Mouse (Mus musculus): Measurements from ENCODE around the gene Mtus2. TPM values are rescaled to one million over a fixed set of nuclear protein-coding genes. Genes with fewer than 3 reads are reported as not detected.
"Not testable (repeated sequence)": the region's sequence is repeated elsewhere in the genome, so short reads cannot be mapped to it uniquely, and the experiment has no call there.

The Mtus2 gene
- polyA plus RNA-seq, 1 experiment from 2014 or later = 93.6 TPM

DNA sequence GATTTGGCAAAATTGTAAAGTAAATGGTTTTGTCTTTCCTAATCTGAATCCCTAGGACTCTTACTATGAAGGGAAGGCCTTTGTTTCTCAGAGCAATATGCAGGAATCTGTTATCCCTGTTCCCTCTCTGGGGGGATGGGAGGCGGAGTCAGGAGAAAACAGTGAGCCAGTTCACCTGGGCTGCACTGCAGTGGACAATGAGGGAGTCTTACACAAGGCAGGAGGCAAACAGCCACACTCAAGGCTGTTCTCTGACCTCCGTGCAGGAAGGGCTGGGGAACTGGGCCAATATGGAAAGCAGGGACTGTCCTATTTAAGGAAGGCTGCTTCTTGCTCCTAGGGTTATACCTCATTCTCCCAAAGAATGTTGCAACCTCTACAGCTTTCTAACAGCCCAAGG lies 5.4 kb upstream of the Mtus2 start:
- 47% methylated on average over 2 of the region's 2 CpGs for WGBS (ENCODE audit: insufficient replicate concordance)

DNA sequence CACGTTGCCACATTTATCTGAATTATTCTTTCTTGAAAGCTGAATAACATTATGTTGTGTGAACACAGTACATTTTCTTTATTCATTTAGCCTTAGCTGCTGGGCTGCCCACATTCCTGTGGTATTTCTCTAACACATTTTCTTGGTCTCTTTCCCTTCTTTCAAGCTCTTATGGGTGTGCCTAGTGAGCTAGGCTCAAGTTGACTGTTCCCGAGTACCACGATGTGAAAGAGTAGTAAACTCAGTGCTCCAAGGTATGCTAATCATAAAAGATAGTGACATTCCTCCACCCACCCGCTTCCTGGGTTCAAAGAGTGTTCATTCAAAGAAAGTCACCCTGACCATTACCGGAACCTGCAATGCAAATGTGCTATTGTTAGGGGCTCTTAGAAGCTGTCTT lies 3.9 kb upstream of the Mtus2 start:
- Histone ChIP-seq H3K27me3 (ENCODE audit: control insufficient read depth, insufficient read depth, low read length) (peaks cover 23% of the 10 kb centered on the region), H3K4me1 (ENCODE audit: control insufficient read depth, insufficient read depth, low read length) (peaks cover 12% of the 10 kb centered on the region; the same call in 1 of the 2 replicates)
- H3K9me3 ChIP-seq (replicated peaks; ENCODE audit: control insufficient read depth, low read length); H3K27ac ChIP-seq (ENCODE audit: low read depth, low read length); ATAC-seq (replicated peaks; ENCODE audit: insufficient number of reproducible peaks, low FRiP score, low TSS enrichment); H3K4me2 ChIP-seq; H3K9ac ChIP-seq (ENCODE audit: low read depth, low read length); H3K4me3 ChIP-seq (ENCODE audit: low read depth, low read length); H3K36me3 ChIP-seq (ENCODE audit: control insufficient read depth, insufficient read depth, low read length): not testable (repeated sequence)
- 78% methylated on average over 5 of the region's 5 CpGs for WGBS (ENCODE audit: insufficient replicate concordance)

More for the DNA sequence above, 5.4 kb upstream of the Mtus2 start:
- 0 out of 2 replicates have a peak, but pooled peaks cover 4% of the 10 kb centered on the region for H3K4me1 ChIP-seq (ENCODE audit: control insufficient read depth, insufficient read depth, low read length)
- ATAC-seq (replicated peaks; ENCODE audit: insufficient number of reproducible peaks, low FRiP score, low TSS enrichment) = no peak
- no peak overlapping the region for H3K9ac ChIP-seq (ENCODE audit: low read depth, low read length)
- H3K27me3 ChIP-seq (ENCODE audit: control insufficient read depth, insufficient read depth, low read length) = peaks cover 12% of the 10 kb centered on the region
- H3K9me3 ChIP-seq (replicated peaks; ENCODE audit: control insufficient read depth, low read length) = no peaks in the 10 kb centered on the region
- H3K27ac ChIP-seq (ENCODE audit: low read depth, low read length) = no peak overlapping the region
- H3K4me2 ChIP-seq = no peak overlapping the region
- no peak overlapping the region for H3K4me3 ChIP-seq (ENCODE audit: low read depth, low read length)
- no peaks in the 10 kb centered on the region for H3K36me3 ChIP-seq (ENCODE audit: control insufficient read depth, insufficient read depth, low read length)

DNA sequence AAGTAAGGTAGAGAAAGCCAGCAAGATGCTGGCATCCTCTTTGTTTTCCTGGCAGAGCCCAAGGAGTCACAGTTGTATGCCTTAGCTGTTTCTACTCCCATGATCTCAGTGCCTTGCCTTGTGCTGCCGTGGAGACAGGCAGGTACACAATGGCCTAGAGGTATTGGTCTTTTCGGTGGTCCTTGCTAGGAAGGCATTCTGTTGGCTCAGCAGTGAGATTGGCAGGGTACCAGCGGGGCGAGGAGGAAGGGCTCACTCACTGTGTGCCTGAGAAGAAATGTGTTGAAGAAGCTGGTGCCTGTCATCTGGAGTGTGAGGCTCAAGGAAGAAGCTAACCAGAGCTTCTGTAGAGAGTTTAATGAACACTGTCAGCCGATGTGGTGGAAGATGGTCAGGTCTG lies 1.4 kb upstream of the Mtus2 start:
- Histone ChIP-seq H3K9me3 (replicated peaks; ENCODE audit: control insufficient read depth, low read length) (no peaks in the 10 kb centered on the region), H3K4me1 (ENCODE audit: control insufficient read depth, insufficient read depth, low read length) (peaks cover 14% of the 10 kb centered on the region; the same call in 1 of the 2 replicates), H3K27me3 (ENCODE audit: control insufficient read depth, insufficient read depth, low read length) (peaks cover 31% of the 10 kb centered on the region), H3K36me3 (ENCODE audit: control insufficient read depth, insufficient read depth, low read length) (no peaks in the 10 kb centered on the region), H3K4me2 (no peak overlapping the region; the same call in 1 of the 2 replicates), H3K27ac (ENCODE audit: low read depth, low read length) (no peak overlapping the region), H3K9ac (ENCODE audit: low read depth, low read length) (no peak overlapping the region), H3K4me3 (ENCODE audit: low read depth, low read length) (no peak overlapping the region)
- ATAC-seq (replicated peaks; ENCODE audit: insufficient number of reproducible peaks, low FRiP score, low TSS enrichment) = no peak
- 31% methylated on average over 5 of the region's 5 CpGs for WGBS (ENCODE audit: insufficient replicate concordance)

DNA sequence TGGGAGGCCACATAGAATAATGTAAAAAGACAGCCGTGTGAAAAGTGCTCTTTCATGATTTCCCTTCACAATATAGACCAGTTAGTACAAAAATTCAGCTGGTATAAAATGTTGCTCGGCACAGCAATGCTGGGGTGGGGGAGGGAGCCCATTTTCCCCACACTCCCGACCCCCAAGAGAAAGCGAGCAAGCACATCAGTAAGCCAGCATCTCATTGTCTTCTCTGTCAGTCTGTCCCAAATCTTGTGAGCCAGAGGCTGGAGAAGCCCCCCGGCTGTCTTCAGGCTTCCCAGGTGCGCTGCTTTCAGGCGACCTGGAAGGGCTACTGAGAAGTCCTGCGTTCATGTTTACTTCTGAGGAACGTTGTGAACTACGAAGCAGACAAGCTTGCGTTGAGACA lies 699 bp upstream of the Mtus2 start:
- Histone ChIP-seq H3K27ac (ENCODE audit: low read depth, low read length) (no peak overlapping the region), H3K36me3 (ENCODE audit: control insufficient read depth, insufficient read depth, low read length) (no peaks in the 10 kb centered on the region), H3K4me1 (ENCODE audit: control insufficient read depth, insufficient read depth, low read length) (peaks cover 14% of the 10 kb centered on the region; the same call in 1 of the 2 replicates), H3K4me3 (ENCODE audit: low read depth, low read length) (peak overlapping the region; percentile 62), H3K27me3 (ENCODE audit: control insufficient read depth, insufficient read depth, low read length) (peaks cover 31% of the 10 kb centered on the region), H3K4me2 (peak overlapping the region; percentile 98), H3K9me3 (replicated peaks; ENCODE audit: control insufficient read depth, low read length) (no peaks in the 10 kb centered on the region), H3K9ac (ENCODE audit: low read depth, low read length) (no peak overlapping the region)
- 3% methylated on average over 11 of the region's 11 CpGs for WGBS (ENCODE audit: insufficient replicate concordance)
- no peak for ATAC-seq (replicated peaks; ENCODE audit: insufficient number of reproducible peaks, low FRiP score, low TSS enrichment)

DNA sequence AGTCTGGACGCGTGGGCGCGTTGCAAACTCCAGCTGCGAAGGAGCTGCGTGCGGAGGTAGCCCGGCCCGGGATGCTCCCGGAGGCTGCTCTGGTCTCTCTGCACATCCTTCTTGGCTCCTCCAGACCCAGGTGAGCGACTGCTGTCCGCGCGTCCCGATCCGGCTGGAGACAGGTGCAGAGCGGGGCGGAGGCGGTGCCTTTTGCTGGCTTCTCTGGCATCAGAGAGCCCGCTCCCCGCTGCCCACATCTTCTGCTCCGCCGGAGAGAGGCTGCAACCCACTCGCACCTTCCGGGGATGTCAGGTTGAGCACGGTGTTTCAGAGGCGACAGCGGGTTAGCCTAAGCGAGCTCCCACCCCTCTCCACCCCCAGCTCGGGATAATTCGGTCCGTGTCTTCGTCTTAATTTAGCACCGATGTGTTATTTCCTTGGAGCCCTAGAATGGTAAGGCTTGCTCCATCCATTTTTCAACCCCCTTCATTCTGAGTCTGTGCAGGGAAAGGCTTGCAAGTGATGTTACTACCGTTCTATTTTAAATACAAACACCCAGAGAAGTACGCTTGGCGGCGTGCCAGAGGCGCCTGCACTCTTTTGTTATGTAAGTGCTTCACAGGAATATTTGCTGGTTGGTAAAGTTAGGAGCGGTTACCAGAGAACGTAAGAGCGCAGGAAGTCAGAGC lies 612 bp downstream of the Mtus2 start:
- no peaks in the 10 kb centered on the region for H3K9me3 ChIP-seq (replicated peaks; ENCODE audit: control insufficient read depth, low read length)
- 1% methylated on average over 42 of the region's 42 CpGs for WGBS (ENCODE audit: insufficient replicate concordance)
- no peaks in the 10 kb centered on the region for H3K36me3 ChIP-seq (ENCODE audit: control insufficient read depth, insufficient read depth, low read length)
- ATAC-seq (replicated peaks; ENCODE audit: insufficient number of reproducible peaks, low FRiP score, low TSS enrichment) = peak; percentile 44; the same call in 1 of the 2 replicates
- peak overlapping the region; percentile 65 for H3K9ac ChIP-seq (ENCODE audit: low read depth, low read length)
- no peak overlapping the region for H3K27ac ChIP-seq (ENCODE audit: low read depth, low read length)
- H3K4me2 ChIP-seq = peak overlapping the region; percentile 98
- peaks cover 31% of the 10 kb centered on the region for H3K27me3 ChIP-seq (ENCODE audit: control insufficient read depth, insufficient read depth, low read length)
- peak overlapping the region; percentile 62 for H3K4me3 ChIP-seq (ENCODE audit: low read depth, low read length)
- peaks cover 14% of the 10 kb centered on the region; the same call in 1 of the 2 replicates for H3K4me1 ChIP-seq (ENCODE audit: control insufficient read depth, insufficient read depth, low read length)

DNA sequence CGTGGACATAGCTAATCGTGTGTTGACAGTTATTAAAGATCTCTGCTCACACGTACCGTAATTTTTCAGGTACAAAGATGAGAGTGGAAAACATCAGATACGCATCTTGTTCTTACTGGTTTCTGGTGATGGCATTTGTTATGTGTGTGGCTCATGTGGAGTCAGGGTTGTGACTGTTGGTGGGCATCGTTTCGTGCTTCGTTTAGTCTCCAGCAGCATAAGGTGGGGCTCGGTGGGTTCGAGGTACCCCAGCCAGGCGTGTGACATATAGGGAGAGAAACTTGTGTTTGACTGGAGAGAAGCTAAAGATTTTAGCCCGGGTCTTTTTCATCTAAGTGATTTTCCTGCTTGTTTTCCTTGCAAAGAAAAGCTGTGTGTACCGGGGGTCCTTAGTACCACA lies 1.4 kb downstream of the Mtus2 start:
- Histone ChIP-seq H3K27ac (ENCODE audit: low read depth, low read length) (no peak overlapping the region), H3K4me3 (ENCODE audit: low read depth, low read length) (no peak overlapping the region), H3K9me3 (replicated peaks; ENCODE audit: control insufficient read depth, low read length) (no peaks in the 10 kb centered on the region), H3K4me2 (peak overlapping the region; percentile 98; the same call in 1 of the 2 replicates), H3K36me3 (ENCODE audit: control insufficient read depth, insufficient read depth, low read length) (no peaks in the 10 kb centered on the region), H3K27me3 (ENCODE audit: control insufficient read depth, insufficient read depth, low read length) (peaks cover 31% of the 10 kb centered on the region), H3K9ac (ENCODE audit: low read depth, low read length) (no peak overlapping the region), H3K4me1 (ENCODE audit: control insufficient read depth, insufficient read depth, low read length) (peaks cover 14% of the 10 kb centered on the region; the same call in 1 of the 2 replicates)
- no peak for ATAC-seq (replicated peaks; ENCODE audit: insufficient number of reproducible peaks, low FRiP score, low TSS enrichment)
- 44% methylated on average over 13 of the region's 13 CpGs for WGBS (ENCODE audit: insufficient replicate concordance)

DNA sequence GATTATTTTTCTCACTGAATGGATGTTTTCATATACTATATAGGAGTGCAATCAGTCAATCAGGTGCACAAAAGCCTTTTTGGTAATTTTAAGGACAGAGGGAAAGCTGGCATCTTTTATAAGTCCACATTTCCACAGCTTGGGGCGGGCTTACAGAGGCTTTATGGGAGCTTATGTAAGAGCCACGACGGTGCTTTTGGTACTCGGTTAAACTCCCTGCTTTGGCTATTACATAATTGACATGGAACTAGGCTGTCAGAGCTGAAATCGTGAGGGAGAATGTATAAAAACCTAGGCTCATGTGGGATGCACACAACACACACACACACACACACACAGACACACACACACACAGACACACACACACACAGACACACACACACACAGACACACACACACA lies 2.0 kb downstream of the Mtus2 start:
- Histone ChIP-seq H3K27ac (ENCODE audit: low read depth, low read length) (no peak overlapping the region), H3K36me3 (ENCODE audit: control insufficient read depth, insufficient read depth, low read length) (no peaks in the 10 kb centered on the region), H3K4me2 (no peak overlapping the region), H3K9ac (ENCODE audit: low read depth, low read length) (no peak overlapping the region), H3K4me1 (ENCODE audit: control insufficient read depth, insufficient read depth, low read length) (peaks cover 14% of the 10 kb centered on the region; the same call in 1 of the 2 replicates), H3K9me3 (replicated peaks; ENCODE audit: control insufficient read depth, low read length) (no peaks in the 10 kb centered on the region), H3K4me3 (ENCODE audit: low read depth, low read length) (no peak overlapping the region), H3K27me3 (ENCODE audit: control insufficient read depth, insufficient read depth, low read length) (peaks cover 31% of the 10 kb centered on the region)
- no peak for ATAC-seq (replicated peaks; ENCODE audit: insufficient number of reproducible peaks, low FRiP score, low TSS enrichment)
- WGBS (ENCODE audit: insufficient replicate concordance) = 40% methylated on average over 5 of the region's 5 CpGs

DNA sequence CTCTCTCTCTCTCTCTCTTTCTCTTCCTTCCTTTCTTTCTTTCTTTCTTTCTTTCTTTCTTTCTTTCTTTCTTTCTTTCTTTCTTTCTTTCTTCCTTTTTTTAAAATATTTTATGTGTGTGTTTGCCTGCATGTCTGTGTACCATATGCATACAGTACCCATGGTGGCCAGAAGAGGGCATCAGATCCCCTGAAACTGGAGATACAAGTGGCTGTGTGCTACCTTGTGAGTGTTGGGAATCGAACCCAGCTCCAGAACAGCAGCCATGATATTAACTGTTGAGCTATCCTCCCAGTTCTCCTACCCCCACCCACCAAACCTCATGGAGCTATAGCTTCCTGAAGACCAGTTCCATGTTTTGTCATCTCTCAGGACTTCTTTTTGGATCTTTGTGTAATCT lies 3.7 kb downstream of the Mtus2 start:
- Histone ChIP-seq H3K4me3 (ENCODE audit: low read depth, low read length) (no peak overlapping the region), H3K27me3 (ENCODE audit: control insufficient read depth, insufficient read depth, low read length) (peaks cover 23% of the 10 kb centered on the region)
- 75% methylated on average over 1 of the region's 1 CpGs for WGBS (ENCODE audit: insufficient replicate concordance)

More for the DNA sequence above, 3.7 kb downstream of the Mtus2 start:
- Histone ChIP-seq H3K27ac (ENCODE audit: low read depth, low read length) (no peak overlapping the region), H3K4me1 (ENCODE audit: control insufficient read depth, insufficient read depth, low read length) (peaks cover 12% of the 10 kb centered on the region; the same call in 1 of the 2 replicates), H3K9ac (ENCODE audit: low read depth, low read length) (no peak overlapping the region), H3K9me3 (replicated peaks; ENCODE audit: control insufficient read depth, low read length) (no peaks in the 10 kb centered on the region), H3K36me3 (ENCODE audit: control insufficient read depth, insufficient read depth, low read length) (no peaks in the 10 kb centered on the region), H3K4me2 (no peak overlapping the region)
- ATAC-seq (replicated peaks; ENCODE audit: insufficient number of reproducible peaks, low FRiP score, low TSS enrichment) = no peak

Data from heart, embryonic 11.5 days (tissue).